Mouse (Mus musculus): ENCODE measurements at regions not wholly inside any gene's neighbourhood (a gene's known extent, or its start where the extent isn't known, plus 50 kb on each side); places are given as distances from the start of the nearest gene placed in this dataset.

DNA sequence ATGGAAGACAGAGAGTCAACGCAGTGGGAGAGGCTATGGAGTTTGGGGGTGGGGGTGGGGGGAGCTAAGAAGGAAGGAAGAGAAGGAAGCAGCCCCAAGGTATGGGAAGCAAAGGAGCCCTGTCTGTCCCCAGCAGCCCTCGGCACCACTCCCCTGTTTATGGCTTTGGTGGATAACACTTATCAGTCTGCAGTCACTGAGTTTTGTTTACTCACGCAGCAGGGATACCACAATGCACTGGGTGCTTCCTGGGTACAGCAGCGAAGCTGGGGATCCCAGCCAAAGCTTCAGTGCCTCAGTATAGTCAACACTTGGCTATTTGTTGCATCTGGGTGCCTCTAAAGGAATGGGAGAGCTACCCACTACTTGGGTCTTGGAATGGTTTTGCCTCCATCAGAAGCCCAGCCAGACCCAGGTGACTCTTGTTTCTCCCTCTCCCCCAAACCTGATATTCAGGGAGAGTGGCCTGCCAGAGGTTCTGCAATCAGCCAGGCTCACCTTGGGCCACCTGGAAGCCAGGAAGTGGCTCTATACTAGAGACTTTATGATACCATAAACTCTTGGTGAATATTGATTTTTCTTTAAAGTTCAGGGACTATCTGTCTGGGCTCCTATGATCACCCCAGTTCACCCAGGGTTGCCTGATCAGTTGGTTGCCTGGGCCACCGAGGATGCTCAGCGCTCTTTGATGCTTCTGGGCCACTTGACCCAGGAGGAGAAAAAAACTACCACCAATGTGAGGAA, 74.5 kb upstream of the Dio3 start:
- no peaks in the 10 kb centered on the region for H3K4me1 ChIP-seq (ENCODE audit: control insufficient read depth)
- H3K36me3 ChIP-seq (ENCODE audit: control insufficient read depth), result no peaks in the 10 kb centered on the region
- no peaks in the 10 kb centered on the region for H3K9me3 ChIP-seq (ENCODE audit: control insufficient read depth, low read length)
- TF ChIP-seq GATA1 (IDR thresholded peaks at IDR 0.05; ENCODE audit: low read length) (no peak), TAL1 (IDR thresholded peaks at IDR 0.05; ENCODE audit: low read length) (no peak)
- no peak overlapping the region for H3K4me3 ChIP-seq (replicated peaks)
- no peaks in the 10 kb centered on the region for H3K27me3 ChIP-seq (ENCODE audit: control insufficient read depth)

DNA sequence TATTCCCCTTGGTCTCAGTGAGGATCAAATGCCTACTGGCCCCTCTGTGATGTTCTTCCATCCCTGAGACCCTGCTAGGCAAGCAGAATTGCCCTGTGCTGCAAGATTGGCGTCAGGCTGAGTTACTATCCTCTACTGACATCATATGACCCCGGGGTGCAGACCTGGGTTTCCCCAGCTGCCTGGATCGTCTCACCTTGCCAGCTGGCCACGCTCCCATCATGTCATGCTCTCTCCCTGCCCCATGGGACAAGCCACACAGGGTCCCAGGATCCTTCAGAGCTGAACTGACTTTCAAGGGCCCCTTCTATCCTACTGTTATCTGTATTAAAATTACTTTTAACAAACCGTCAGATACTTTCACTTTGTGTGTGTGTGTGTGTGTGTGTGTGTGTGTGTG, 72.6 kb upstream of the Dio3 start:
- Histone ChIP-seq H3K27me3 (ENCODE audit: control insufficient read depth) (no peaks in the 10 kb centered on the region), H3K4me3 (replicated peaks) (no peak overlapping the region), H3K4me1 (ENCODE audit: control insufficient read depth) (no peaks in the 10 kb centered on the region), H3K36me3 (ENCODE audit: control insufficient read depth) (no peaks in the 10 kb centered on the region), H3K9me3 (ENCODE audit: control insufficient read depth, low read length) (no peaks in the 10 kb centered on the region)
- no peak for TF ChIP-seq TAL1 (IDR thresholded peaks at IDR 0.05; ENCODE audit: low read length)
- TF ChIP-seq GATA1 (IDR thresholded peaks at IDR 0.05; ENCODE audit: low read length), result no peak

- H3K9me3 ChIP-seq (ENCODE audit: control insufficient read depth, low read length), result no peaks in the 10 kb centered on the region
- no peaks in the 10 kb centered on the region for H3K27me3 ChIP-seq (ENCODE audit: control insufficient read depth)
- H3K4me3 ChIP-seq (replicated peaks), result no peak overlapping the region
- TF ChIP-seq GATA1 (IDR thresholded peaks at IDR 0.05; ENCODE audit: low read length) (no peak), TAL1 (IDR thresholded peaks at IDR 0.05; ENCODE audit: low read length) (no peak)
- H3K4me1 ChIP-seq (ENCODE audit: control insufficient read depth), result no peaks in the 10 kb centered on the region
- H3K36me3 ChIP-seq (ENCODE audit: control insufficient read depth), result no peaks in the 10 kb centered on the region
Observed at GRCm38 (mm10) chr12:110206812-110207211, 72.1 kb upstream of the Dio3 start.

DNA sequence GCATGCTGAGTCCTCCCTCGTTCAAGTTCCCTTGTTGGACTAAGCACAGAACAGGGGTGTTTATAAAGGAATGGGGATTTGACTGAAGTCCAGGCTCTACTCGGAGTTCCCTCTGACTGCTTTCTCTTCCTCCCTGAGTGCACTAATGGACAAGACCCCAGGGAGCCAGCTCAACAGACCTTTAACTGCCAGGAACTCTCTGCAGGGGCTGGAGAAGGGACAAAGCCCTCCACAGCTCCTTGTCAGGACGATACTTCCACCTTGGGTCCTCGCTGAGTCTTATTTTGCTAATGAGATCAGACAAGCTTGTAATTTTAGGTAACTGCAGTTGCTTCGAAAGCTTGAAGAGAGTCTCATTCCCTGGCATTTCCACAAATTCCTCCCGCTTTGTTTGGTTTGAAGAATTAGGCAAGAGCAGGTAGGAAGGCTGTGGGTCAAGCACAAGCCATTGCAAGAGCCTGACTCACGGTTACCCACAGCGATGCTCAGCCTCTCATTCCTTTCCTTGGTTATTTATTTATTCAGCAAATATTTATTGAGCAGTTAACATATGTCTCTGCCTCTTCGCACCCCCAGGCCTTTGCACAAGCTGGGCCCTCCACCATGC, 71.5 kb upstream of the Dio3 start:
- H3K27me3 ChIP-seq (ENCODE audit: control insufficient read depth), result no peaks in the 10 kb centered on the region
- no peaks in the 10 kb centered on the region for H3K4me1 ChIP-seq (ENCODE audit: control insufficient read depth)
- TF ChIP-seq GATA1 (IDR thresholded peaks at IDR 0.05; ENCODE audit: low read length), result no peak
- no peak overlapping the region for H3K4me3 ChIP-seq (replicated peaks)
- no peaks in the 10 kb centered on the region for H3K9me3 ChIP-seq (ENCODE audit: control insufficient read depth, low read length)
- H3K36me3 ChIP-seq (ENCODE audit: control insufficient read depth), result no peaks in the 10 kb centered on the region

GRCm38 (mm10) chr12:110212716-110213115, 66.2 kb upstream of the Dio3 start:
- no peak for TF ChIP-seq GATA1 (IDR thresholded peaks at IDR 0.05; ENCODE audit: low read length)
- TF ChIP-seq TAL1 (IDR thresholded peaks at IDR 0.05; ENCODE audit: low read length), result no peak
- H3K9me3 ChIP-seq (ENCODE audit: control insufficient read depth, low read length), result no peaks in the 10 kb centered on the region

GRCm38 (mm10) chr12:110214833-110215232, 64.0 kb upstream of the Dio3 start:
- TF ChIP-seq TAL1 (IDR thresholded peaks at IDR 0.05; ENCODE audit: low read length) (no peak), GATA1 (IDR thresholded peaks at IDR 0.05; ENCODE audit: low read length) (no peak)
- Histone ChIP-seq H3K4me1 (ENCODE audit: control insufficient read depth) (no peaks in the 10 kb centered on the region), H3K27me3 (ENCODE audit: control insufficient read depth) (no peaks in the 10 kb centered on the region), H3K4me3 (replicated peaks) (no peak overlapping the region), H3K36me3 (ENCODE audit: control insufficient read depth) (no peaks in the 10 kb centered on the region), H3K9me3 (ENCODE audit: control insufficient read depth, low read length) (no peaks in the 10 kb centered on the region)

More at GRCm38 (mm10) chr12:110212716-110213115, 66.2 kb upstream of the Dio3 start:
- H3K4me3 ChIP-seq (replicated peaks), result no peak overlapping the region
- no peaks in the 10 kb centered on the region for H3K27me3 ChIP-seq (ENCODE audit: control insufficient read depth)
- H3K36me3 ChIP-seq (ENCODE audit: control insufficient read depth), result no peaks in the 10 kb centered on the region
- H3K4me1 ChIP-seq (ENCODE audit: control insufficient read depth), result no peaks in the 10 kb centered on the region

DNA sequence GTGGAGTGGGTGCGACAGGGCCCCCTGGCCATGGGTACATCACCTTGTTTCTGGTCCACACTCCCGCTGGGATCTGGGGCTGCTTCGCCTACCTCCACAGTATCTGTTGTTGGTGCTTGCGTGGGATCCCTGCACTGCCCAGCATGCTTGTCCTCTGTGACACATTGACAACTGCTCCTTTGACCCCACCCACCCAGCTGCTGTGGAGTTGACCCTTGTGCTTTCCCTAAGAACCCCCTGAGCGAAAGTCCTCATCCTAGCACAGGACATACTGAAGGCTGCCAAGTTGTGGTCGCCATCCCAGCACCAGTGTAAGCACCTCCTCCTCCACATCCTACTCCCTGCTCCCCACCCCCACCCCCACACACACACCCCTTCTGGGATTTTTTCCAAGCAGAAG, 63.6 kb upstream of the Dio3 start:
- H3K27me3 ChIP-seq (ENCODE audit: control insufficient read depth), result no peaks in the 10 kb centered on the region
- H3K4me1 ChIP-seq (ENCODE audit: control insufficient read depth), result no peaks in the 10 kb centered on the region
- TF ChIP-seq GATA1 (IDR thresholded peaks at IDR 0.05; ENCODE audit: low read length), result no peak
- no peak for TF ChIP-seq TAL1 (IDR thresholded peaks at IDR 0.05; ENCODE audit: low read length)
- H3K4me3 ChIP-seq (replicated peaks), result no peak overlapping the region
- H3K9me3 ChIP-seq (ENCODE audit: control insufficient read depth, low read length), result no peaks in the 10 kb centered on the region
- no peaks in the 10 kb centered on the region for H3K36me3 ChIP-seq (ENCODE audit: control insufficient read depth)

- TF ChIP-seq GATA1 (IDR thresholded peaks at IDR 0.05; ENCODE audit: low read length), result no peak
- Histone ChIP-seq H3K9me3 (ENCODE audit: control insufficient read depth, low read length) (no peaks in the 10 kb centered on the region), H3K4me1 (ENCODE audit: control insufficient read depth) (no peaks in the 10 kb centered on the region), H3K36me3 (ENCODE audit: control insufficient read depth) (no peaks in the 10 kb centered on the region), H3K4me3 (replicated peaks) (no peak overlapping the region), H3K27me3 (ENCODE audit: control insufficient read depth) (no peaks in the 10 kb centered on the region)
Observed at GRCm38 (mm10) chr12:110219750-110220149, 59.1 kb upstream of the Dio3 start.

- TF ChIP-seq GATA1 (IDR thresholded peaks at IDR 0.05; ENCODE audit: low read length) (no peak), TAL1 (IDR thresholded peaks at IDR 0.05; ENCODE audit: low read length) (no peak)
- H3K4me3 ChIP-seq (replicated peaks), result no peak overlapping the region
- no peaks in the 10 kb centered on the region for H3K9me3 ChIP-seq (ENCODE audit: control insufficient read depth, low read length)
- no peaks in the 10 kb centered on the region for H3K4me1 ChIP-seq (ENCODE audit: control insufficient read depth)
- H3K36me3 ChIP-seq (ENCODE audit: control insufficient read depth), result no peaks in the 10 kb centered on the region
- H3K27me3 ChIP-seq (ENCODE audit: control insufficient read depth), result no peaks in the 10 kb centered on the region
Observed at GRCm38 (mm10) chr12:110220516-110220915, 58.4 kb upstream of the Dio3 start.

Measured in erythroblast, embryonic 14.5 days (primary cell).